Mouse (Mus musculus) megakaryocyte-erythroid progenitor cell, adult 5-6 weeks (primary cell): ENCODE data around the gene Rtf2. TPM values are rescaled to one million over a fixed set of nuclear protein-coding genes. Genes with fewer than 3 reads are reported as not detected.

Experiments
- ATAC-seq: replicated peaks from 2 replicates; pipeline ENCODE4 v1.8.0; 2016; ENCODE audit warnings: mild to moderate bottlenecking, inconsistent platforms; ENCODE audit not compliant: severe bottlenecking, poor library complexity, low FRiP score, low TSS enrichment
- total RNA-seq, 2 experiments: library from RNA; stranded (forward) in 1 of 2; stranded (reverse) in 1 of 2; fragments of 200-1000, 215-1000 nt in 1 of 2; fragments of >200 nt in 1 of 2; fragmentation: Nextera tagmentation in 1 of 2; gene quantifications; 2 replicates each; pipeline ENCODE4 v1.2.3; 2014 to 2017

The Rtf2 gene
- total RNA-seq, 2 experiments from 2014 or later = 38.0 to 132 TPM

DNA sequence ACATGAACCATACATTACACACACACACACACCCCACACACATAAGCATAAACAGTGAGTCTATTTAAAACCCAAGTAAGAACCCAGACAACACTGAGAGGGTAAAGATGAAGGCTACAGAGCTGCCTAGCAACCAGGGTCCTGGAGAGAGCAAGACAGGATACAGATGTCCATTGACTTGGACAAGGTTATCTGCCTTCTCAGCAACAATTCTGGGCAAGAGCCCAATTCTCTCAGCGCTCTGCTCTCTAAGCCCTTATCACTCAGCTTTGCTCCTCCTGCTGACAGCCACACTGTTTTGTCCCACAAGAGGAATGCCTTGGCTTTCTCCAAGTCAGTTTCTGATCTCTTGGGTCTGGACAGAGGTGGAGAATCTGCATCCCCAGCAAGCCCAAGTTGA, 9.7 kb upstream of the Rtf2 start:
- peak; percentile 96 for ATAC-seq

DNA sequence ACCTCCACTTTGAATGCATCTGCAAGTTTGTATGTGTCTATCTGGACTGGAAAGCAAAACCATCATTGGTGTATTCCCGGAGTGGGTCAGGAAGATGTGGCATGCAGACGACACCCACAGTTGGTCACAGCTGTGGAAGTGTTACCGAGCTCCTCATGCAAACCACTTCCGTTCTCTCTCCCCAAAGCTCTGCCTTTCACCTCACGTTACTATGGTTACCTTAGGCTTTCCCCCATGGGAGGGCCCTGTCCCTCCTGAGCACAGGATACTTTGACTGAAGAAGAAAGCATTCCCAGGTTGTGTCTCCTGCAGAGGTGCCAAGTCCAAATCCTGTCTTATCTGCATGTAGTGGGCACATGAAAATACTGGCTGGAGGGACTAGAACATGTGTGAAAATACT, 6.6 kb upstream of the Rtf2 start:
- no peak for ATAC-seq

DNA sequence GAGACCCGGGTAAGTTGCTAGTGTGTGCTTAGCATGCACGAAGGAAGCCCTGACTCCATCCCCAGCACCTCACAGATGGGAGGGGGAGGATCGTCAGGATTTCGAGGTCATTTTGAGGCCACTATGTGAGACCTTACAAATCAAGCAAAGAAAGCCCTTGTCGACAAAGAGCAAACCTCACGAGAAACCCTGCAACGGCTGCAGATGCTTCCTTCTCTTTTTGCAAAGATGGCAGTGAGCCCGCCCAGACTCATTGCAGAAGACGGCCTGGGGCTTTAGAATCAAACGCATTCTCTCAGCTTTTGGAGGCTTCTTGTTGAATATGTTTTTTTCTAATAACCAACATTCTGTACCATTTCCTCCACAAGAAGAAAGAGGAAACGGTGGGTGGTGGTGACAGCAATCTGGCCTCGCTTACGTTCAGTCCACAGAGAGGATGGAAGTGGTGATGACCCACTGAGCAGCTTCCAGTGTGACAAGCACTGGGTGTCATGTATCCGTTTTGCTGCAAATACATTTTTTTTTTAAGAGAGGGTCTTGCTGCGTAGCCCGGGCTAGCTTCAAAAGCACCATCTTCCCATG, 2.9 kb upstream of the Rtf2 start:
- ATAC-seq = no peak

GRCm38 (mm10) chr2:172440640-172441005, 267 bp downstream of the Rtf2 start:
- peak; percentile 35 for ATAC-seq

- ATAC-seq = peak; percentile 78
Measured at GRCm38 (mm10) chr2:172441176-172441575, 820 bp downstream of the Rtf2 start.

DNA sequence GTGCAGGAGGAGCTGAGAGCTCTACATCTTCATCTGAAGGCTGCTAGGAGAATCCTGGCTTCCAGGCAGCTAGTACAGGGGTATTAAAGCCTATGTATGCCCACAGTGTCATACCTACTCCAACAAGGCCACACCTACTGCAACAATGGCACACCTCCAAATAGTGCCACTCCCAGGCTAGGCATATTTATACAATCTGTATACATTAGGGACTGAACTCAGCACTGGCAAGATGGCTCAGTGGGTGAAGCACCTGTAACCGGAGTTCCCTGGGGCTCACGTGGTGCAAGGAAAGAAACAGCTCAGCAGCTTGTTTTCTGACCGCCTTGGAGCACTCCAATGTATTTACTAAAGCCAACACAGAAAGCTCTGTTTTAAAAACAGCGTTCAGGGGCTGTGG, 5.3 kb downstream of the Rtf2 start:
- no peak for ATAC-seq

DNA sequence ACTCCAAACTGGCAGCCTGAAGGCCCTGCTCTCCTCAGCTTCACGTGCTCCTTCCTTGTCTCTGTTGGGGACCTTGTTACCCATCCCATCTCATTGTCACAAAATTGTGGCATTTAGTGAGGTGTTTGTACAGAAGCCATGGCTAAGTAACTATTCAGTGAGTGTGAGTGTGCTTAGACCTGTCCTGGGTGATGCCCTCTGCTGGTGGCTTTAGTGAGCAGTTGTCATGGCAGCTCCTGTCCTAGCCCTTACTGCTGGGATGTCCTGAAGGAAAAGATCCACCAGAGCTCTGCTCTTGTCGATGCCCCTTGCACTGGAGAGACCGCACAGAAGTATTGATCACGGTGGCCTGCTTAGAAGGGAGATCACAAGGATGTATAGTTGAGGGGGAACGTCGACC, 7.0 kb downstream of the Rtf2 start:
- peak; percentile 62; the same call in 1 of the 2 replicates for ATAC-seq

GRCm38 (mm10) chr2:172448329-172448728, 8.0 kb downstream of the Rtf2 start:
- no peak for ATAC-seq

GRCm38 (mm10) chr2:172450640-172451039, 10.3 kb downstream of the Rtf2 start:
- no peak for ATAC-seq

- ATAC-seq = no peak
Measured at GRCm38 (mm10) chr2:172452031-172452430, 11.7 kb downstream of the Rtf2 start.

DNA sequence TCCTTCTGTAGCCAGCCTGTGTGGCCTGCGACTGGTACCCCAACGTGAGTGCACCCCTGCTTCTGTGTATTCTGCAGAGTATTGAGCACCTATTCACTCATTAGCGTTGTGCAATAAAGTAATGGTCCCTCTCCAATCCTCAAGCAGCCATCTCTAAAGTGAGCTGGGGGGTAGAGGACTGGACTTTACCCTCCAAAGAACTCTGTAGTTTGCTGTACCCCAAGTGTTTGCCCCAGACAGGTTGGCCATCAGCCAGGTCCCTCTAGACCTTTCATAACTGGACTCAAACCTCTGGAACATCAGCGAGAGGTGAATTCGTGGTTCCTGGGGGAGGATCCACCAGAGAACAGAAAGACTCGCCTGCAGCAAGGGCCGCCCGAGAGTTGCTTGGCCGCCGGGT, 12.1 kb downstream of the Rtf2 start:
- no peak for ATAC-seq

DNA sequence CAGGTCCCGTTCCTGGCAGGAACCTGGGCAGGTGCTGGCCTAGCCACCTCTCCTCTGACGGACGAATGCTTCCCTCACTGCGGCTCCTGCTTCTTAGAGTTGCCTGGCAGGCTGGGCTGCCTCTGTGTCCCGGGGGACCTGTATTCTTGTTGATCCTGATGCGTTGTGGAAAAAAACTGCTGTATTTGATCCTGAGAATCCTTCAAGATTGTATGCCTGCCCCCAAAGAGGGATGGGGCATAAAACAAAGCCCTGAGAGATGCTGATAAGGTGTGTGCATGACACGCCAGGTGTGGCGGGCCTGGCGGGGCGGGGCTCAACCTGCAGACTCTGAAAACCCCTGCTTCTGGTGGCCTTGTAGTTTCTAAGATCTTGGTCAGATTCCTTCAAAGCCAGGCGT, 18.1 kb downstream of the Rtf2 start, which contains the start of gene Gcnt7:
TSS of gene Gcnt7 (minus strand) at position 101 of the 400 bp plus-strand sequence.
- no peak for ATAC-seq

DNA sequence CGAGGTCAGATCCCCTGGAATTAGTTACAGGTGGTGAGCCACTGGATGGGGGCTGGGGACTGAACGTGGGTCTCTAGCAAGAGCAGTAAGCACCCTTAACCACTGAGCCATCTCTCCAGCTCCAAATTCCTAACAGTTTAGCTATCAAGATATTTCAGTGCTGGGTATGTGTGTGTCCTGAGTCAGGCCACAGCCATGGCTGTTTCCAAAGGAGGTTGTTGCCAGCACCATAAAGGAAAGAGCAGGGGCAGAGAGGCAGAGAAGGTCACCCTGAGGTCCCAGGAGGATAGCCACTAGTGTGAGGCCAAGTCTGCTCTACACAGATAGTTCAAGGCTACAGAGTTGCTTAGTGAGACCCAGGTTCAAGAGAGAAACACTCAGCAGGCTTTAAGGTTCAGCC, 20.3 kb downstream of the Rtf2 start:
- ATAC-seq = no peak

DNA sequence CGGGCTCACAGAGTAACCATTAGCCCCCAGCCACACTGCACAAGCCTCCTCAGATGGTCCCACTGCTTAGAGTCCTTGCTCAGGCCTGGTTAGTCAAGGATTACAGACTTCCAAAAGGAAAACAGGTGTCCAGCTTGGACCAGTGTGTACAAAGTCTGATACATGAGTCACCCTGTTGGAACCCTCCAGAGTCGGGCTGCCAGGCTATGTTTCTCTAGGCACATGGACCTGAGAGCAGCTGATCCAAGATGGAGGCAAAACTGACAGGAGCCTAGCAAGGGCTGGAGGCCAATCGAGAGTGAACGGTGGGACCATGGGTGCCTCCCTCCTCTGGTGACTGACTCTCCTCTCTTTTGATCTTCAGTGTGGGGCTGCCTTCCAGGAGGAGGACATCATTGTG, 22.5 kb downstream of the Rtf2 start:
- no peak for ATAC-seq

DNA sequence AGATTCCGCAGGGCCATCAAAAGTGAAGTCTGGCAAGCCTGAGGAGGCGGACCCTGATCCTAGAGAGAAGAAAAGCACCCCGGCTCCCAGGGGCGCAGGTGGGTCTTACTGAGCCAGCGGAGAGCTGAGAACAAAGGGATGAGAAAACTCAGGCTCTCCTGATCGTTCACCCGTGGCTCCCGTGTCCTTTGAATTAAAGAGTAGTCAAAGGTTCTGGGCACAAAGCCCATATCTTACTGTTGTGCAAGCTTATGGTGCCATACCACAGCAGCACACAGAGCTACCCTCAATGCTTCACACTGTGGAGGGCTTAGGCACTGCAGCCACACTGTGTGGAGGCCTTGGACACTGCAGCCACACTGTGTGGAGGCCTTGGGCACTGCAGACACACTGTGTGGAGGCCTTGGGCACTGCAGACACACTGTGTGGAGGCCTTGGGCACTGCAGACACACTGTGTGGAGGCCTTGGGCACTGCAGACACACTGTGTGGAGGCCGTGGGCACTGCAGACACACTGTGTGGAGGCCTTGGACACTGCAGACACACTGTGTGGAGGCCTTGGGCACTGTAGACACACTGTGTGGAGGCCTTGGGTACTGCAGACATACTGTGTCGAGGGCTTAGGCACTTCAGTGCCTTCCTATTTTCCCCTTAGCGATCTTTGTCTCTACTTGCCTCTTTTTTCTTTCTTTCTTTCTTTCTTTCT, 26.2 kb downstream of the Rtf2 start:
- no peak for ATAC-seq

- ATAC-seq = no peak
Measured at GRCm38 (mm10) chr2:172467206-172467605, 26.9 kb downstream of the Rtf2 start.

- no peak for ATAC-seq
Measured at GRCm38 (mm10) chr2:172468346-172468819, 28.0 kb downstream of the Rtf2 start.

- no peak for ATAC-seq
Measured at GRCm38 (mm10) chr2:172472318-172472717, 32.0 kb downstream of the Rtf2 start, which contains the start of gene Fam209. Gene Fam209, plus strand, starts transcription at chr2:172472520.

DNA sequence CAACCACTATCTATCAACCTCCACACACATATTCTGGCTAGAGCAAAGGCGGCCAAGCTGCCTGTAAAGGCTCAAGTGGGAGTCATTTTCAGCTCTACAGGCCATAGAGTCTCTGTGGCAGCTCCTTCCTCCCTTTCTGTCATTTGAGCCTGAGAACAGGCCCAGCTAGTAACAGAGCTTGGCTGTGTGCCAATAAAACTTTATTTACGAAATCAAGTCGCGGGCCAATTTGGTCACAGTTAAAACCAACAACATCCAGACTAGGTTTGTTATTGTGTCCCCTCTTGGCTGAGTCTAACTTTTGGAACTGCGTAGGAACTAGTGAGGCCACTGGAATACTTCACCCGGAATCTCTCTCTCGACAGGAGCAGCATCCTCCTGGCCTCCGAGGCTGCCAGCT, 33.2 kb downstream of the Rtf2 start:
- no peak for ATAC-seq

- ATAC-seq = peak; percentile 61
Measured at GRCm38 (mm10) chr2:172474970-172475369, 34.6 kb downstream of the Rtf2 start.

DNA sequence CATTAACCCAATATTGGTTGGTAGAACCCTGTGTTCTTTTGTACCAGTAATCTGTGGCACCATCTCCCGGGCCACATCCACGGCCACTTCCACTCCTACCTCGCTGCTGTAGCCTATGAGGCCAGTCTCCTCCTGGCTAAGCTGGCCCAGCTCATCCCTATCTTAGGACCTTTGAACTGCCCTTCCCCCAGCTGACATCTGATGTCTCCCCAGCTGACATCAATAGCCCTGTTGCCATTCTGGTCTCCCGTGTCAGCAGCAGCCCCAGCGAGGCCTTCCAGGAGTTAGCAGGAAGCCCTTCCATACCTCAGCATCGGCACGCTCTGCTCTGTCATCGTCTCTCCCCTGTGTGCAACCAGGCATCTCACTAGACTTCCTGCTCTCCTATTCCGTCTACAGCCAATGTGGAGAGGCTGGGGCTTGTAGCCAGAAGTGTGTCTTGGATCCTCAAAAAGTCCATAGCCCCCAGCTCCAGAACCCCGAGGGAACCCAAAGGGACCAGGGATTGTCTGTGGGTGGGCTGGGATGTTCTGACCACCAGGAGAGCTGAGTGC, 36.4 kb downstream of the Rtf2 start:
- ATAC-seq = no peak
